Mouse (Mus musculus): ENCODE measurements around the gene Hsd17b11.

DNA sequence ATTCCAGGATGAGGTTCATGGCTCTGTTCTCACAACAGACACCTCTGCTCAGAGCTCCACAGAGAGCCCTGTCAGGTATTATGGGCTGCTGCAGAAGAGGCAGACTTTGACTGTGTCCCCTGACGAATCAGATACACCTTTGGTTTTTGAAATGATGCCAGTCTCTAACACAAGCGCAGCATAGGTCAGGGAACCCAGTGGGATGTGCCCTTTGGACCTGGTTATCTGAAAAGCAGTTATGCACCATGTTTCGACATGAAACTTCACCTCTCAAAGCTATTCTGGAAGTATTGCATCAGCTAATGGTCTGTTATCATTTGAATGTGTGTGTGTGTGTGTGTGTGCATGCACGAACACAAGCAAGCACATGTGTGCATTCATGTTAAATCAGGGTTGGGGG, 44.4 kb downstream of the Hsd17b11 start, which contains the start of gene Hsd17b13:
- no peak for TF ChIP-seq CTCF (conservative IDR thresholded peaks at IDR 0.05; ENCODE audit: low read length)
- no peak for TF ChIP-seq NANOG (IDR thresholded peaks at IDR 0.05; ENCODE audit: borderline replicate concordance, low read length)

Data from E14TG2a.4 (cell line).